Mouse (Mus musculus): Measurements from ENCODE around the gene Fer1l4. TPM values are rescaled to one million over a fixed set of nuclear protein-coding genes. Genes with fewer than 3 reads are reported as not detected.

Gene Fer1l4
- polyA plus RNA-seq, 1 experiment from 2014 or later: not detected

GRCm38 (mm10) chr2:156067916-156068315 lies 15.2 kb upstream of the Fer1l4 start:
- no peak for ATAC-seq (ENCODE audit: low FRiP score, low read depth)

GRCm38 (mm10) chr2:156066126-156066525 lies 13.4 kb upstream of the Fer1l4 start:
- H3K36me3 ChIP-seq: peaks cover 41% of the 10 kb centered on the region
- H3K9me3 ChIP-seq: no peaks in the 10 kb centered on the region
- 0 out of 2 replicates have a peak, but pooled peaks have one; percentile 3 for ATAC-seq (ENCODE audit: low FRiP score, low read depth)
- no peak overlapping the region for H3K27ac ChIP-seq (replicated peaks)
- H3K9ac ChIP-seq (replicated peaks): peak overlapping the region; percentile 80
- no peaks in the 10 kb centered on the region for H3K27me3 ChIP-seq
- H3K4me2 ChIP-seq (replicated peaks): peak overlapping the region; percentile 91
- H3K4me1 ChIP-seq: peaks cover 9% of the 10 kb centered on the region
- H3K4me3 ChIP-seq: peak overlapping the region; percentile 71
- 34% methylated on average over 10 of the region's 10 CpGs for WGBS

More at GRCm38 (mm10) chr2:156067916-156068315, 15.2 kb upstream of the Fer1l4 start:
- no peaks in the 10 kb centered on the region for H3K27me3 ChIP-seq
- no peak overlapping the region for H3K9ac ChIP-seq (replicated peaks)
- peaks cover 9% of the 10 kb centered on the region for H3K4me1 ChIP-seq
- H3K4me2 ChIP-seq (replicated peaks): no peak overlapping the region
- no peak overlapping the region for H3K4me3 ChIP-seq
- peaks cover 58% of the 10 kb centered on the region for H3K36me3 ChIP-seq
- no peaks in the 10 kb centered on the region for H3K9me3 ChIP-seq
- WGBS: 96% methylated on average over 10 of the region's 10 CpGs
- no peak overlapping the region for H3K27ac ChIP-seq (replicated peaks)

GRCm38 (mm10) chr2:156065099-156066041 lies 12.6 kb upstream of the Fer1l4 start, which contains the start of gene Spag4:
TSS of gene Spag4 (plus strand) at chr2:156065175.
- H3K4me1 ChIP-seq: peaks cover 9% of the 10 kb centered on the region
- no peaks in the 10 kb centered on the region for H3K9me3 ChIP-seq
- peak within 1 kb of the TSS; percentile 75 for H3K27ac ChIP-seq (replicated peaks)
- H3K27me3 ChIP-seq: no peaks in the 10 kb centered on the region
- peak; percentile 89 for ATAC-seq (ENCODE audit: low FRiP score, low read depth)
- WGBS: under 1% methylated on average over 81 of the region's 81 CpGs
- peak within 1 kb of the TSS; percentile 71 for H3K4me3 ChIP-seq
- H3K4me2 ChIP-seq (replicated peaks): peak within 1 kb of the TSS; percentile 91
- peaks cover 34% of the 10 kb centered on the region for H3K36me3 ChIP-seq
- peak within 1 kb of the TSS; percentile 80 for H3K9ac ChIP-seq (replicated peaks)

- Histone ChIP-seq H3K27ac (replicated peaks) (no peak overlapping the region), H3K4me2 (replicated peaks) (peak overlapping the region; percentile 13), H3K4me3 (no peak overlapping the region), H3K9me3 (no peaks in the 10 kb centered on the region), H3K27me3 (peaks cover 21% of the 10 kb centered on the region; the same call in 1 of the 2 replicates), H3K4me1 (no peaks in the 10 kb centered on the region), H3K36me3 (no peaks in the 10 kb centered on the region), H3K9ac (replicated peaks) (no peak overlapping the region; the same call in 1 of the 2 replicates)
- ATAC-seq (ENCODE audit: low FRiP score, low read depth): no peak
- 7% methylated on average over 19 of the region's 19 CpGs for WGBS
Measured at GRCm38 (mm10) chr2:156047929-156048328, 4.8 kb downstream of the Fer1l4 start.

GRCm38 (mm10) chr2:156042903-156043302 lies 9.8 kb downstream of the Fer1l4 start:
- ATAC-seq (ENCODE audit: low FRiP score, low read depth): no peak
- H3K27ac ChIP-seq (replicated peaks): no peak overlapping the region
- H3K27me3 ChIP-seq: peaks cover 11% of the 10 kb centered on the region; the same call in 1 of the 2 replicates
- no peak overlapping the region for H3K4me2 ChIP-seq (replicated peaks)
- H3K4me1 ChIP-seq: no peaks in the 10 kb centered on the region
- H3K9ac ChIP-seq (replicated peaks): no peak overlapping the region
- H3K9me3 ChIP-seq: no peaks in the 10 kb centered on the region
- H3K36me3 ChIP-seq: no peaks in the 10 kb centered on the region
- H3K4me3 ChIP-seq: no peak overlapping the region
- 87% methylated on average over 8 of the region's 8 CpGs for WGBS

- WGBS: 94% methylated on average over 3 of the region's 3 CpGs
- no peak overlapping the region for H3K4me3 ChIP-seq
- no peaks in the 10 kb centered on the region for H3K27me3 ChIP-seq
- H3K27ac ChIP-seq (replicated peaks): no peak overlapping the region
- no peak overlapping the region for H3K4me2 ChIP-seq (replicated peaks)
- no peaks in the 10 kb centered on the region for H3K36me3 ChIP-seq
- H3K9me3 ChIP-seq: no peaks in the 10 kb centered on the region
- H3K9ac ChIP-seq (replicated peaks): no peak overlapping the region
- H3K4me1 ChIP-seq: no peaks in the 10 kb centered on the region
- no peak for ATAC-seq (ENCODE audit: low FRiP score, low read depth)
Measured at GRCm38 (mm10) chr2:156039390-156039789, 13.4 kb downstream of the Fer1l4 start.

GRCm38 (mm10) chr2:156025482-156025881 lies 27.3 kb downstream of the Fer1l4 start:
- Histone ChIP-seq H3K27ac (replicated peaks) (no peak overlapping the region), H3K4me1 (no peaks in the 10 kb centered on the region), H3K4me3 (no peak overlapping the region), H3K36me3 (no peaks in the 10 kb centered on the region), H3K4me2 (replicated peaks) (no peak overlapping the region), H3K9me3 (no peaks in the 10 kb centered on the region), H3K9ac (replicated peaks) (no peak overlapping the region), H3K27me3 (no peaks in the 10 kb centered on the region)
- ATAC-seq (ENCODE audit: low FRiP score, low read depth): no peak

GRCm38 (mm10) chr2:156021765-156022164 lies 31.0 kb downstream of the Fer1l4 start:
- Histone ChIP-seq H3K9ac (replicated peaks) (no peak overlapping the region), H3K4me1 (no peaks in the 10 kb centered on the region)
- 88% methylated on average over 2 of the region's 2 CpGs for WGBS

GRCm38 (mm10) chr2:156021219-156021618 lies 31.5 kb downstream of the Fer1l4 start:
- Histone ChIP-seq H3K27ac (replicated peaks) (no peak overlapping the region), H3K4me3 (no peak overlapping the region), H3K9ac (replicated peaks) (no peak overlapping the region), H3K9me3 (no peaks in the 10 kb centered on the region), H3K4me2 (replicated peaks) (no peak overlapping the region), H3K36me3 (peaks cover 36% of the 10 kb centered on the region), H3K4me1 (no peaks in the 10 kb centered on the region), H3K27me3 (no peaks in the 10 kb centered on the region)
- 92% methylated on average over 8 of the region's 8 CpGs for WGBS
- no peak for ATAC-seq (ENCODE audit: low FRiP score, low read depth)

More at GRCm38 (mm10) chr2:156021765-156022164, 31.0 kb downstream of the Fer1l4 start:
- no peak overlapping the region for H3K4me2 ChIP-seq (replicated peaks)
- H3K4me3 ChIP-seq: no peak overlapping the region
- no peak overlapping the region for H3K27ac ChIP-seq (replicated peaks)
- H3K9me3 ChIP-seq: no peaks in the 10 kb centered on the region
- ATAC-seq (ENCODE audit: low FRiP score, low read depth): no peak
- H3K27me3 ChIP-seq: no peaks in the 10 kb centered on the region
- H3K36me3 ChIP-seq: peaks cover 31% of the 10 kb centered on the region

- Histone ChIP-seq H3K36me3 (peaks cover 68% of the 10 kb centered on the region), H3K9me3 (no peaks in the 10 kb centered on the region), H3K27ac (replicated peaks) (no peak overlapping the region), H3K27me3 (no peaks in the 10 kb centered on the region), H3K9ac (replicated peaks) (no peak overlapping the region), H3K4me3 (no peak overlapping the region), H3K4me2 (replicated peaks) (no peak overlapping the region), H3K4me1 (no peaks in the 10 kb centered on the region)
- WGBS: 92% methylated on average over 3 of the region's 3 CpGs
- no peak for ATAC-seq (ENCODE audit: low FRiP score, low read depth)
Measured at GRCm38 (mm10) chr2:156018106-156018505, 34.6 kb downstream of the Fer1l4 start.

- peak within 1 kb of the TSS; percentile 86 for H3K9ac ChIP-seq (replicated peaks)
- H3K27ac ChIP-seq (replicated peaks): peak within 1 kb of the TSS; percentile 81
- peak; percentile 99 for ATAC-seq (ENCODE audit: low FRiP score, low read depth)
- no peaks in the 10 kb centered on the region for H3K27me3 ChIP-seq
- H3K36me3 ChIP-seq: peaks cover 32% of the 10 kb centered on the region
- under 1% methylated on average over 45 of the region's 45 CpGs for WGBS
- H3K9me3 ChIP-seq: no peaks in the 10 kb centered on the region
- H3K4me3 ChIP-seq: peak within 1 kb of the TSS; percentile 87
- H3K4me1 ChIP-seq: peaks cover 9% of the 10 kb centered on the region
- peak within 1 kb of the TSS; percentile 84 for H3K4me2 ChIP-seq (replicated peaks)
Measured at GRCm38 (mm10) chr2:156007888-156008532, 44.7 kb downstream of the Fer1l4 start, which contains the start of the genes 6430550D23Rik and Ergic3. TSS of gene 6430550D23Rik (minus strand) at chr2:156007977. TSS of gene Ergic3 (plus strand) at chr2:156008045.

GRCm38 (mm10) chr2:156005393-156005792 lies 47.4 kb downstream of the Fer1l4 start:
- no peaks in the 10 kb centered on the region for H3K27me3 ChIP-seq
- H3K36me3 ChIP-seq: peaks cover 8% of the 10 kb centered on the region
- no peak overlapping the region for H3K27ac ChIP-seq (replicated peaks)
- no peaks in the 10 kb centered on the region for H3K9me3 ChIP-seq
- no peak overlapping the region for H3K4me2 ChIP-seq (replicated peaks)
- H3K4me3 ChIP-seq: no peak overlapping the region
- peaks cover 9% of the 10 kb centered on the region for H3K4me1 ChIP-seq
- ATAC-seq (ENCODE audit: low FRiP score, low read depth): no peak
- no peak overlapping the region for H3K9ac ChIP-seq (replicated peaks)
- WGBS: 90% methylated on average over 4 of the region's 4 CpGs
